ENCODE assay signal across 12 mouse cellular contexts in the genomic region with DNA sequence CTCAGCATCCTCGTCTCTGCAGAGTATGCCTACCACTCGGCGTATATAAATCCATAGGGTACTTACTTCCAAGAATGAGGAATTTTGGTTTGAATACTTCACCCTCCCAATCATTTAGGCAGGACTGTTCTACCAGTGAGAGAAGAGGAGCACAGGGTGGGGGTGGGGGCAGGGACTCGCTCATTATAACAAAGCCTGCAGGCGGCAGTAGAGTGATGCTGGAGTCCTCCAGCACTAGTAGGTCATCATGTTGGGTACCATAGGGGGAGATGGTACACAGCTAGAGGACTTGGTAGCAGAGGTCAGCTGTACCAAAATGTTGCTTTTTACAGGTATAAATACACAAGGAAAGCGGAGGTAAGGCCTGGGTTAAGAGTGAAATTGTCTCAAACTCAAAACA. TPM values are rescaled to one million over a fixed set of nuclear protein-coding genes. Genes with fewer than 3 reads are reported as not detected.
DNase-seq lines count a peak whose midpoint lies in the region; ATAC-seq and TF ChIP-seq lines count a peak whose summit lies in the region.
"Had no signal": no experiment of that assay in that cellular context is flagged by ENCODE, and none has a peak within 500 bp of the region (broad histone marks: within the 10 kb centered on the region; RNA-seq: fewer than 3 reads in every experiment).

No protein-coding gene starts in this region.

- H3K4me3 ChIP-seq in lung, embryonic 14.5 days (ENCODE audit: low read depth, low read length), result no peak overlapping the region
- no peak overlapping the region for H3K4me3 ChIP-seq in ES-E14 (ENCODE audit: insufficient read depth in 1 of 2, low read depth in 1 of 2, low read length in 2 of 2, poor library complexity in 1 of 2, severe bottlenecking in 1 of 2)
- H3K4me3 ChIP-seq in embryonic facial prominence, embryonic 10.5 days, result no peak overlapping the region
- H3K4me3 ChIP-seq: heart, embryonic 13.5 days; hindbrain, embryonic 15.5 days had no signal

- WGBS in lung, embryonic 14.5 days, result 84% methylated on average over 6 of the region's 6 CpGs
- WGBS in embryonic facial prominence, embryonic 10.5 days, result 84% methylated on average over 6 of the region's 6 CpGs

- no peak overlapping the region for H3K27ac ChIP-seq in lung, embryonic 14.5 days (ENCODE audit: low read depth)
- H3K27ac ChIP-seq in ES-E14 (ENCODE audit: insufficient read depth, low read depth, low read length, poor library complexity, severe bottlenecking), result no peak overlapping the region
- no peak overlapping the region for H3K27ac ChIP-seq in embryonic facial prominence, embryonic 10.5 days (replicated peaks)
- H3K27ac ChIP-seq: heart, embryonic 13.5 days; hindbrain, embryonic 15.5 days had no signal

- H3K4me1 ChIP-seq in lung, embryonic 14.5 days (ENCODE audit: insufficient read depth), result peaks cover 6% of the 10 kb centered on the region; the same call in 1 of the 2 replicates
- H3K4me1 ChIP-seq in ES-E14 (ENCODE audit: control insufficient read depth in 2 of 2, insufficient read depth in 2 of 2, low read length in 2 of 2, poor library complexity in 1 of 2), result peaks cover 0 to 5% of the 10 kb centered on the region in 2 experiments; a peak in 1 of 4 replicates
- H3K4me1 ChIP-seq in embryonic facial prominence, embryonic 10.5 days, result peaks cover 17% of the 10 kb centered on the region

- no peak overlapping the region for H3K4me2 ChIP-seq in lung, embryonic 14.5 days
- H3K4me2 ChIP-seq: heart, embryonic 13.5 days; hindbrain, embryonic 15.5 days had no signal

- in situ Hi-C loops in ES-E14 (cut with MboI; ENCODE audit: low sequenced_read_pairs in 2 of 2, unreplicated experiment in 2 of 2), result no loop called here

- DNase-seq in lung, embryonic 14.5 days, result no peak
- no peak for DNase-seq in lung, adult 18-20 months
- DNase-seq in CD4-positive helper T cell, adult 2 months (ENCODE audit: low read depth, low spot score), result peak; percentile 65
- DNase-seq in ES-E14 (ENCODE audit: low read depth, low spot score), result no peak
- no peak for DNase-seq in heart, postnatal 36 days
- no peak for DNase-seq in embryonic facial prominence, embryonic 10.5 days (ENCODE audit: low spot score)
- DNase-seq: cerebellum, adult 18-20 months; kidney, postnatal 14 days; layer of hippocampus, postnatal 36 days had no signal

- TF ChIP-seq CTCF in lung, embryonic 14.5 days (IDR thresholded peaks at IDR 0.05; ENCODE audit: low read depth), result 0 out of 2 replicates have a peak, but pooled peaks have one; percentile 9

- H3K36me3 ChIP-seq in lung, embryonic 14.5 days (ENCODE audit: insufficient read depth), result no peaks in the 10 kb centered on the region
- no peaks in the 10 kb centered on the region for H3K36me3 ChIP-seq in ES-E14 (ENCODE audit: control insufficient read depth, insufficient read depth, low read length, poor library complexity, severe bottlenecking)
- H3K36me3 ChIP-seq in embryonic facial prominence, embryonic 10.5 days (replicated peaks), result no peaks in the 10 kb centered on the region
- H3K36me3 ChIP-seq: heart, embryonic 13.5 days; hindbrain, embryonic 15.5 days had no signal

- peaks cover 8% of the 10 kb centered on the region; the same call in 1 of the 2 replicates for H3K27me3 ChIP-seq in lung, embryonic 14.5 days (ENCODE audit: insufficient read depth, low read length)
- H3K27me3 ChIP-seq in embryonic facial prominence, embryonic 10.5 days (replicated peaks; ENCODE audit: low read depth, poor library complexity, severe bottlenecking), result peaks cover 22% of the 10 kb centered on the region
- H3K27me3 ChIP-seq: heart, embryonic 13.5 days; hindbrain, embryonic 15.5 days had no signal

- H3K9ac ChIP-seq in lung, embryonic 14.5 days, result no peak overlapping the region
- H3K9ac ChIP-seq in ES-E14 (ENCODE audit: insufficient read depth, low read depth, low read length, poor library complexity, severe bottlenecking), result no peak overlapping the region
- H3K9ac ChIP-seq: heart, embryonic 13.5 days; hindbrain, embryonic 15.5 days had no signal

- ATAC-seq in lung, embryonic 14.5 days (ENCODE audit: insufficient read depth), result no peak
- peak; percentile 22; the same call in 1 of the 2 replicates for ATAC-seq in megakaryocyte progenitor cell, adult 5-6 weeks (replicated peaks; ENCODE audit: poor library complexity)

- no peaks in the 10 kb centered on the region for H3K9me3 ChIP-seq in lung, embryonic 14.5 days (ENCODE audit: low read depth, low read length)
- H3K9me3 ChIP-seq in ES-E14 (ENCODE audit: control insufficient read depth, insufficient read depth, low read depth, low read length), result no peaks in the 10 kb centered on the region
- H3K9me3 ChIP-seq in embryonic facial prominence, embryonic 10.5 days, result no peaks in the 10 kb centered on the region
- H3K9me3 ChIP-seq: heart, embryonic 13.5 days; hindbrain, embryonic 15.5 days had no signal

- intact Hi-C loops in heart, postnatal 36 days (cut with DNase I), result no loop called here

TF ChIP-seq in ES-E14, 5 proteins besides CTCF, POLR2A, EP300 and RAD21:
- no peak for TF ChIP-seq CHD2 (IDR thresholded peaks at IDR 0.05; ENCODE audit: low read depth, low read length)
- TF ChIP-seq ZC3H11A (IDR thresholded peaks at IDR 0.05; ENCODE audit: borderline replicate concordance, low read depth, low read length), result 0 out of 2 replicates have a peak, but pooled peaks have one; percentile 16
- TF ChIP-seq ZNF384 (IDR thresholded peaks at IDR 0.05; ENCODE audit: low read depth, low read length), result no peak
- TF ChIP-seq HCFC1 (IDR thresholded peaks at IDR 0.05; ENCODE audit: borderline replicate concordance, insufficient read depth, low read length), result no peak
- no peak for TF ChIP-seq MAFK (IDR thresholded peaks at IDR 0.05; ENCODE audit: insufficient read depth, low read depth, low read length)

RNA-seq across cellular contexts. Expression of gene Frat2, which starts 3.6 kb away (rescaled TPM):
- 2.4 and 2.6 TPM in 2 replicates for polyA plus RNA-seq in lung, embryonic 14.5 days (2014; fragmentation: Nextera tagmentation; extraction: Ambion mirVana)
- 4.5 and 7.0 TPM in 2 replicates for total RNA-seq in ES-E14 (2012; rRNA removed)
- 25.2 and 27.8 TPM in 2 replicates for total RNA-seq in megakaryocyte progenitor cell, adult 5-6 weeks (2015)
- 28.2 and 29.8 TPM in 2 replicates for total RNA-seq in megakaryocyte progenitor cell, adult 5-6 weeks (2017)
- 1 to 10 TPM; 5.0 to 7.7 TPM for total RNA-seq in heart, postnatal 36 days (2021)
- polyA plus RNA-seq in embryonic facial prominence, embryonic 10.5 days (2016; fragmentation: Nextera tagmentation; extraction: Ambion mirVana), result 3.8 and 4.3 TPM in 2 replicates

RNA-seq across cellular contexts. Expression of gene Frat1, which starts 14.6 kb away (rescaled TPM):
- 4.4 and 4.5 TPM in 2 replicates for polyA plus RNA-seq in lung, embryonic 14.5 days (2014; fragmentation: Nextera tagmentation; extraction: Ambion mirVana)
- total RNA-seq in ES-E14 (2012; rRNA removed), result 2.5 and 3.5 TPM in 2 replicates
- total RNA-seq in megakaryocyte progenitor cell, adult 5-6 weeks (2015), result 9.1 TPM in 2 replicates
- 9.5 and 11.7 TPM in 2 replicates for total RNA-seq in megakaryocyte progenitor cell, adult 5-6 weeks (2017)
- total RNA-seq in heart, postnatal 36 days (2021), result 1 to 10 TPM; 4.6 to 6.2 TPM
- polyA plus RNA-seq in embryonic facial prominence, embryonic 10.5 days (2016; fragmentation: Nextera tagmentation; extraction: Ambion mirVana), result 9.1 and 9.2 TPM in 2 replicates

RNA-seq across cellular contexts. Expression of gene Arhgap19, which starts 42.5 kb away (rescaled TPM):
- polyA plus RNA-seq in lung, embryonic 14.5 days (2014; fragmentation: Nextera tagmentation; extraction: Ambion mirVana), result 39.2 and 40.9 TPM in 2 replicates
- total RNA-seq in ES-E14 (2012; rRNA removed), result 31.7 and 32.5 TPM in 2 replicates
- 48.6 and 50.6 TPM in 2 replicates for total RNA-seq in megakaryocyte progenitor cell, adult 5-6 weeks (2015)
- total RNA-seq in megakaryocyte progenitor cell, adult 5-6 weeks (2017), result 56.7 and 57.3 TPM in 2 replicates
- total RNA-seq in heart, postnatal 36 days (2021), result 1 to 10 TPM; 1.8 to 2.4 TPM
- polyA plus RNA-seq in embryonic facial prominence, embryonic 10.5 days (2016; fragmentation: Nextera tagmentation; extraction: Ambion mirVana), result 45.2 and 46.2 TPM in 2 replicates

RNA-seq across cellular contexts. Expression of gene Rrp12, which starts 51.6 kb away (rescaled TPM):
- polyA plus RNA-seq in lung, embryonic 14.5 days (2014; fragmentation: Nextera tagmentation; extraction: Ambion mirVana), result 13.6 and 15.6 TPM in 2 replicates
- total RNA-seq in ES-E14 (2012; rRNA removed), result 48.6 and 55.6 TPM in 2 replicates
- 10.4 and 10.5 TPM in 2 replicates for total RNA-seq in megakaryocyte progenitor cell, adult 5-6 weeks (2015)
- 18.9 and 20.5 TPM in 2 replicates for total RNA-seq in megakaryocyte progenitor cell, adult 5-6 weeks (2017)
- 10 to 100 TPM; 17.0 to 17.3 TPM for total RNA-seq in heart, postnatal 36 days (2021)
- 36.3 and 38.9 TPM in 2 replicates for polyA plus RNA-seq in embryonic facial prominence, embryonic 10.5 days (2016; fragmentation: Nextera tagmentation; extraction: Ambion mirVana)
